Mouse (Mus musculus) embryonic facial prominence, embryonic 11.5 days (tissue): ENCODE measurements around the gene Nat14. TPM values are rescaled to one million over a fixed set of nuclear protein-coding genes. Genes with fewer than 3 reads are reported as not detected.

Experiments
- ATAC-seq: fragments of 200-750 bp; cut with Nextera tagmentation; replicated peaks from 2 replicates; pipeline ENCODE4 v1.8.0; 2017; ENCODE audit warnings: low read depth; ENCODE audit not compliant: insufficient number of reproducible peaks, low FRiP score, low TSS enrichment
- DNase-seq: peaks from one replicate; pipeline ENCODE4 v3.0.0-alpha.2; 2015; ENCODE audit warnings: low spot score
- H3K27ac ChIP-seq: fragments of 300-500 bp; sonication (generic); replicated peaks from 2 replicates; pipeline ENCODE4 v1.5.1; 2014; ENCODE audit warnings: mild to moderate bottlenecking, low read depth, low read length, control low read depth
- H3K27me3 ChIP-seq: fragments of 300-500 bp; sonication (generic); 2 replicates; pipeline ENCODE4 v1.6.1; 2014; ENCODE audit warnings: mild to moderate bottlenecking, low read length, moderate library complexity, mixed read lengths; ENCODE audit not compliant: control insufficient read depth, insufficient read depth
- H3K36me3 ChIP-seq: fragments of 300-500 bp; sonication (generic); replicated peaks from 2 replicates; pipeline ENCODE4 v1.6.1; 2014; ENCODE audit warnings: low read depth, mild to moderate bottlenecking, low read length, moderate library complexity, mixed read lengths; ENCODE audit not compliant: control insufficient read depth, insufficient read depth
- H3K4me1 ChIP-seq: fragments of 300-500 bp; sonication (generic); 2 replicates; pipeline ENCODE4 v1.6.1; 2014; ENCODE audit warnings: low read length, mixed read lengths; ENCODE audit not compliant: control insufficient read depth, insufficient read depth
- H3K4me2 ChIP-seq: fragments of 300-500 bp; sonication (generic); 2 replicates; pipeline ENCODE4 v1.6.1; 2014; ENCODE audit warnings: low read depth, mild to moderate bottlenecking, control low read depth, low read length, moderate library complexity
- H3K4me3 ChIP-seq: fragments of 300-500 bp; sonication (generic); 2 replicates; pipeline ENCODE4 v1.5.1; 2014; ENCODE audit warnings: low read depth, low read length, control low read depth
- H3K9ac ChIP-seq: fragments of 300-500 bp; sonication (generic); replicated peaks from 2 replicates; pipeline ENCODE4 v1.6.1; 2014; ENCODE audit warnings: mild to moderate bottlenecking, control low read depth, low read length
- H3K9me3 ChIP-seq: fragments of 300-500 bp; sonication (generic); replicated peaks from 2 replicates; pipeline ENCODE4 v1.6.1; 2016; ENCODE audit warnings: mild to moderate bottlenecking, low read length, inconsistent platforms, mixed read lengths; ENCODE audit not compliant: control insufficient read depth
- WGBS: fragments of 180-500 bp; shearing (Covaris S2); extraction: QIAGEN DNeasy Blood & Tissue Kit; methylation state at CpG from one replicate; pipeline ENCODE4 v1.1.7; 2014; 5-methylcytosine and 5-hydroxymethylcytosine counted together
- polyA plus RNA-seq: library from polyadenylated mRNA; unstranded; fragments of >200 nt; fragmentation: Nextera tagmentation; extraction: Ambion mirVana; gene quantifications from 2 replicates; pipeline ENCODE4 v1.2.1, GENCODE M21; 2014

Nat14 gene
- polyA plus RNA-seq, 1 experiment from 2014 or later: 2.8 TPM

DNA sequence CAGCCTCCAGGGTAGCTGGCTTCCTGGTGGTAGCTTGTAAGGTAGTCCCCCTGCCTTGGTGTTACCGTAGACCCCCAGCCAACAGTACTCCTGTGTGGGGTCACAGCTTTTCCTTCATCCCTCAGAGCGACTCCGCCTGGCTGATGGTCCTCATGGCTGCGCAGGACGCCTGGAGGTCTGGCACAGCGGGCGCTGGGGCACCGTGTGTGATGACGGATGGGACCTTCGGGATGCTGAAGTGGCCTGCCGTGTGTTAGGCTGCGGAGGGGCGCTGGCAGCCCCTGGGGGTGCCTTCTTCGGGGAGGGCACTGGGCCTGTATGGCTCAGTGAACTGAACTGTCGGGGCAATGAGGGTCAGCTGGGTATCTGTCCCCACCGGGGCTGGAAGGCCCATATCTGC is 5.0 kb downstream of the Nat14 start:
- Histone ChIP-seq H3K9ac (peak overlapping the region; percentile 39; the same call in 1 of the 2 replicates), H3K4me3 (no peak overlapping the region)

DNA sequence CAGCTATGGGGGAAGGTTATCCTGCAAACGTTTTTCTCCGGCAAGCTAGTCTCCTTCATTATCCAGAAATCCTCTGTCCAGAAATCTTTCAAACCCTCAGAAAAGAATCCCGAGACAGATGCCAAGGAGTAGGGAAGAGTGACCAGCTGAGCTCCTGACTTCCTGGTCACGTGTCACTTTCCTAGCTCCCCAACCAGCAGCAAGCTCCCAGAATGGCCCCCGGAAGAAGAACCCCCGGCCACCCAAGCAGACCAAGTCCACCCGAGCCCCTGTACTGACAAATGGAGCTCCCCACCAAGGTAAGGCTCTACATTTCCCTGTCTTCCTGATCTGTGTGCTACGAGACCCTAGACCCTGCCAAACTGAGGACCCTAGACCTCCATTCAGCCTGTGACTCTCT is 5.9 kb downstream of the Nat14 start:
- Histone ChIP-seq H3K36me3 (no peaks in the 10 kb centered on the region), H3K4me3 (no peak overlapping the region), H3K9me3 (no peaks in the 10 kb centered on the region), H3K27me3 (no peaks in the 10 kb centered on the region), H3K27ac (no peak overlapping the region), H3K4me1 (peaks cover 23% of the 10 kb centered on the region), H3K4me2 (no peak overlapping the region), H3K9ac (no peak overlapping the region)
- no peak for DNase-seq
- no peak for ATAC-seq
- 60% methylated on average over 8 of the region's 8 CpGs for WGBS

More for the DNA sequence above, 5.0 kb downstream of the Nat14 start:
- H3K27me3 ChIP-seq: no peaks in the 10 kb centered on the region
- no peaks in the 10 kb centered on the region for H3K9me3 ChIP-seq
- DNase-seq (no peak), ATAC-seq (no peak)
- H3K27ac ChIP-seq: no peak overlapping the region
- H3K36me3 ChIP-seq: no peaks in the 10 kb centered on the region
- 72% methylated on average over 16 of the region's 16 CpGs for WGBS
- peaks cover 23% of the 10 kb centered on the region for H3K4me1 ChIP-seq
- no peak overlapping the region for H3K4me2 ChIP-seq

- 78% methylated on average over 17 of the region's 17 CpGs for WGBS
- no peak for DNase-seq
- Histone ChIP-seq H3K27ac (no peak overlapping the region), H3K4me3 (no peak overlapping the region), H3K9ac (no peak overlapping the region), H3K9me3 (no peaks in the 10 kb centered on the region), H3K4me1 (peaks cover 23% of the 10 kb centered on the region), H3K4me2 (no peak overlapping the region), H3K36me3 (no peaks in the 10 kb centered on the region), H3K27me3 (no peaks in the 10 kb centered on the region)
- ATAC-seq: no peak
Observed at GRCm38 (mm10) chr7:4928323-4928722, 6.5 kb downstream of the Nat14 start.

GRCm38 (mm10) chr7:4933103-4933502 is 11.3 kb downstream of the Nat14 start:
- Histone ChIP-seq H3K27ac (no peak overlapping the region), H3K9ac (no peak overlapping the region), H3K4me1 (no peaks in the 10 kb centered on the region), H3K4me3 (no peak overlapping the region), H3K36me3 (no peaks in the 10 kb centered on the region), H3K27me3 (no peaks in the 10 kb centered on the region), H3K4me2 (no peak overlapping the region), H3K9me3 (no peaks in the 10 kb centered on the region)
- DNase-seq (no peak), ATAC-seq (no peak)
- 75% methylated on average over 12 of the region's 12 CpGs for WGBS

- Histone ChIP-seq H3K27me3 (no peaks in the 10 kb centered on the region), H3K27ac (no peak overlapping the region), H3K4me1 (no peaks in the 10 kb centered on the region), H3K4me2 (no peak overlapping the region), H3K36me3 (no peaks in the 10 kb centered on the region), H3K9me3 (no peaks in the 10 kb centered on the region), H3K4me3 (no peak overlapping the region), H3K9ac (no peak overlapping the region)
- DNase-seq (no peak), ATAC-seq (no peak)
- WGBS: 76% methylated on average over 4 of the region's 4 CpGs
Observed at GRCm38 (mm10) chr7:4934160-4934914, 12.5 kb downstream of the Nat14 start.

DNA sequence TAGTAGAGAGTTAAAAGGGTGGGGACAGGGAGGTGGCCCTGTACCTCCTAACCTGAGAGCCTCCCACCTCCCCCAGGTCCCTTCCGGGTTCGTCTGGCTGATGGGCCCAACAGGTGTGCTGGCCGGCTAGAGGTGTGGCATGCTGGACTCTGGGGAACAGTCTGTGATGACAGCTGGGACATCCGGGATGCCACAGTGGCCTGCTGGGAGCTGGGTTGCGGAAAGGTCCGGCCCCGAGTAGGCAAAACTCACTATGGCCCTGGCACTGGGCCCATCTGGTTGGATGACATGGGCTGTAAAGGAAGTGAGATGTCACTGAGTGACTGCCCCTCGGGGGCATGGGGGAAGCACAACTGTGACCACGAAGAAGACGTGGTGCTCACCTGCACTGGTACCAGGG is 15.0 kb downstream of the Nat14 start:
- DNase-seq: no peak
- no peaks in the 10 kb centered on the region for H3K36me3 ChIP-seq
- H3K27ac ChIP-seq: no peak overlapping the region
- H3K9me3 ChIP-seq: no peaks in the 10 kb centered on the region
- 76% methylated on average over 10 of the region's 10 CpGs for WGBS
- H3K4me3 ChIP-seq: no peak overlapping the region
- no peak overlapping the region for H3K4me2 ChIP-seq
- H3K27me3 ChIP-seq: no peaks in the 10 kb centered on the region
- H3K4me1 ChIP-seq: no peaks in the 10 kb centered on the region
- no peak for ATAC-seq
- no peak overlapping the region for H3K9ac ChIP-seq

DNA sequence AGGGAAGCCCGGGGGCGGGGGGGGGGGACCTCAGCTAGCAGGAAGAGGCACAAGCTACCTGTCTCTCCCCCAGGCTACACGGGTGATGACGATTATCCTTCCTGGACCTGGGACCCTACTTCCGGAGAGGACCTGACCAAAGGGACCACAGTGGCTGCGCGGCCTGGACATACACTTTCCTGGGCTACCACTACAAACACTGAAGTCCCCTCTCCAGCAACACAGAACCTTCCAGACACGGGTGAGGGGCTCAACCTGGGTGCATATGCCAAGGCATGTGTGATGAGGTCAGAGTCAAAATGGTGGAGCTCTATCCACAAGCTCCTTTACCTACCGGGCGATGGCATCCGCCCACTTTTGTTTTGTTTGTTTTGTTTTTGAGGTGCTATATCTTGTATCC is 15.6 kb downstream of the Nat14 start:
- H3K9me3 ChIP-seq: no peaks in the 10 kb centered on the region
- H3K27ac ChIP-seq: no peak overlapping the region
- no peaks in the 10 kb centered on the region for H3K27me3 ChIP-seq
- WGBS: 74% methylated on average over 10 of the region's 11 CpGs
- no peak overlapping the region for H3K4me2 ChIP-seq
- no peaks in the 10 kb centered on the region for H3K4me1 ChIP-seq
- DNase-seq: no peak
- no peaks in the 10 kb centered on the region for H3K36me3 ChIP-seq
- H3K4me3 ChIP-seq: no peak overlapping the region
- ATAC-seq: no peak
- no peak overlapping the region for H3K9ac ChIP-seq

- DNase-seq (peak; percentile 69), ATAC-seq (no peak)
- 33% methylated on average over 2 of the region's 2 CpGs for WGBS
- no peak overlapping the region for H3K27ac ChIP-seq
- H3K4me3 ChIP-seq: no peak overlapping the region
- H3K27me3 ChIP-seq: no peaks in the 10 kb centered on the region
- no peaks in the 10 kb centered on the region for H3K9me3 ChIP-seq
- no peak overlapping the region for H3K9ac ChIP-seq
- H3K4me2 ChIP-seq: no peak overlapping the region
- no peaks in the 10 kb centered on the region for H3K36me3 ChIP-seq
- no peaks in the 10 kb centered on the region for H3K4me1 ChIP-seq
Observed at GRCm38 (mm10) chr7:4938456-4938855, 16.6 kb downstream of the Nat14 start.
